Mouse (Mus musculus) 3T3-L1 (cell line): Measurements from ENCODE around the gene Mgat4a.

Source experiments
- DNase-seq: peaks from one replicate; pipeline ENCODE4 v3.0.0-alpha.2; 2015; ENCODE audit warnings: low read depth, low spot score

Mgat4a gene

GRCm38 (mm10) chr1:37398961-37399360 is 141.9 kb downstream of the Mgat4a start:
- no peak for DNase-seq

GRCm38 (mm10) chr1:37396481-37396880 is 144.3 kb downstream of the Mgat4a start:
- DNase-seq: no peak

GRCm38 (mm10) chr1:37393174-37393573 is 147.6 kb downstream of the Mgat4a start:
- DNase-seq: no peak
